Mouse (Mus musculus): ENCODE data around the gene Aff4.

GRCm38 (mm10) chr11:53469294-53469967 is 118.8 kb downstream of the Aff4 start:
- no peak for TF ChIP-seq CTCF (IDR thresholded peaks at IDR 0.05; ENCODE audit: borderline replicate concordance, control insufficient read depth, extremely low read depth, insufficient read depth, low read length, poor library complexity)
- TF ChIP-seq POLR2A (IDR thresholded peaks at IDR 0.05; ENCODE audit: control insufficient read depth, extremely low read depth, insufficient read depth, low read length, poor library complexity), result no peak

Measured in thymus, adult 2 months (tissue).